Mouse (Mus musculus) ES-E14 (cell line): Measurements from ENCODE around the gene Agap1.

Source experiments
- HCFC1 ChIP-seq: IDR thresholded peaks from 2 replicates; pipeline ENCODE4 v1.6.1; 2012; ENCODE audit warnings: low read length, inconsistent platforms, borderline replicate concordance; ENCODE audit not compliant: insufficient read depth
- MAFK ChIP-seq: IDR thresholded peaks from 2 replicates; pipeline ENCODE4 v1.6.1; 2014; ENCODE audit warnings: mild to moderate bottlenecking, low read depth, low read length, inconsistent platforms; ENCODE audit not compliant: insufficient read depth
- ZC3H11A ChIP-seq: IDR thresholded peaks from 2 replicates; pipeline ENCODE4 v1.6.1; 2012; ENCODE audit warnings: low read depth, mild to moderate bottlenecking, inconsistent platforms, low read length, borderline replicate concordance
- ZNF384 ChIP-seq: IDR thresholded peaks from 2 replicates; pipeline ENCODE4 v1.6.1; 2012; ENCODE audit warnings: low read depth, low read length, inconsistent platforms

DNA sequence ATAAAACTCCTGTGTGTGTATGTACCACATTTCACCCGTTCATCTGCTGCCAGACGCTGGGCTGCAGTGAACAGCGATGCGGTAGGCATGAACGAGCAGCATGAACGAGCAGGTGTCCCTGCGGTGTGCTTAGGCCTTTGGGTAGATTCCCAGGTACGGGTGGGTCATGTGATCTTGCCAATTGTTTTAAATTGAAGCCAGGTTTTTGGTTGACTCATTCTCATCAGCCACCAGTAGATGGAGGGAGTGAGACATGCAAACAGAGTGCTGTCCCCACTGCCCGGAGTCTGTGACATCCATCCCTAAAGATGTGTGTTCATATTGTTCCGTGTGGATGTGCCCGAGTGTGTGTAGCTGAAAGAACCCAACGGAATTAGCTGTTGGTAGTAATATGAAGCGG is 71.2 kb downstream of the Agap1 start:
- no peak for TF ChIP-seq HCFC1
- TF ChIP-seq MAFK = no peak
- no peak for TF ChIP-seq ZNF384
- no peak for TF ChIP-seq ZC3H11A
